Comparison of ENCODE assay signal across 16 mouse cellular contexts in genomic region chr4:62568359-62568758, GRCm38 (mm10). TPM values are rescaled to one million over a fixed set of nuclear protein-coding genes. Genes with fewer than 3 reads are reported as not detected.
"Had no signal": no experiment of that assay in that cellular context is flagged by ENCODE, and none has a peak within 500 bp of the region (broad histone marks: within the 10 kb centered on the region; RNA-seq: fewer than 3 reads in every experiment).

No protein-coding gene starts in this region.

- DNase-seq: liver, postnatal 0 days; lung, adult 2 months; lung, postnatal 14 days; lung, postnatal 36 days; retina, postnatal 1 day; right cerebral cortex, adult 18-20 months; right cerebral cortex, postnatal 25 days; right cerebral cortex, postnatal 4 days; spleen, adult 18-20 months; thymus, adult 18-20 months; thymus, postnatal 14 days; thymus, postnatal 36 days had no signal

- ATAC-seq: liver, postnatal 0 days; lung, postnatal 0 days; midbrain, embryonic 13.5 days; midbrain, embryonic 15.5 days had no signal

RNA-seq across cellular contexts. Expression of gene 4933430I17Rik, which starts 43.2 kb away (rescaled TPM):
- total RNA-seq: monocyte, adult 5-6 weeks had no signal
- polyA plus RNA-seq: liver, postnatal 0 days had no signal
